Mouse (Mus musculus) activated CD4-positive, CD25-positive, alpha-beta regulatory T cell, adult 4 months (primary cell): ENCODE data around the gene Akap2. TPM values are rescaled to one million over a fixed set of nuclear protein-coding genes. Genes with fewer than 3 reads are reported as not detected.

Experiments used
- ATAC-seq: one replicate; pipeline ENCODE4 v1.8.0; 2017
- polyA plus RNA-seq, 2 experiments: library from polyadenylated mRNA; unstranded; fragments of 100-300 nt; shearing (Covaris generic); gene quantifications; one replicate each; pipeline ENCODE4 v1.2.1; 2017

The Akap2 gene
- polyA plus RNA-seq, 2 experiments from 2014 or later = 3.5 to 5.0 TPM

DNA sequence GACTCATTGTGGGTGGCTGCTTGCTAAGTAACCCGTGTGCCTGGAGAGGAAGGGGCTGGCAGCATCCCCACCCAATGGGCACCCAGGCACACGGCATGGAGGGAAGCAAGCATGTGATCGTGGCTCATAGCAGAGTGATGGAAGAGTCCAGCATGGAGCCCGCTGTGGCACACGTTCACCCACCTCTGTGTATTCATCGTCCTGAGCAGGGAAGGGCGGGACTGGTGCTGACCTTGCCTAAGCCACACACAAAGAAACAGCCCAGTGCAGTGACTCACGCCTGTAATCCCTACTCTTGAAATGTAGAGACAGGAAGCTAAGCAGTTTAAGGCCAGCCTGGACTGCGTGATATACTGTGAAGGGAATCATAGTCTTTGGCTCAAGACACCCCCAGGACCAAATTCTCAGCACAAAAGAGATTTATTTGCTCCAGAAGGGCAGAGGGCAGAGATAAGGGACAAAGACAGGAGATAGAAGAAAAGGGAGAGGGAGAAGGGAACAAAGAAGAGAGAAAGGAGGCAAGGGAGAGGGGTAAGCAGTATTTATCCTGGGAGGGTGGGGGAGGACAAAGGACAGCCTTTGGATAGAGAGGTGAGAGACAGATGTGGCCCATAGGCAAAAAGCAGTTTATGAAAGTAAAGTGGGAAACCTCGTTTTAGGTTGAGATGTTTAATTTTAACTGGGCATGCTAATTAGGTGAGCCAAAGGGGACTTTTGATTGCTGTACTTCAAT is 81.0 kb downstream of the Akap2 start:
- no peak for ATAC-seq

DNA sequence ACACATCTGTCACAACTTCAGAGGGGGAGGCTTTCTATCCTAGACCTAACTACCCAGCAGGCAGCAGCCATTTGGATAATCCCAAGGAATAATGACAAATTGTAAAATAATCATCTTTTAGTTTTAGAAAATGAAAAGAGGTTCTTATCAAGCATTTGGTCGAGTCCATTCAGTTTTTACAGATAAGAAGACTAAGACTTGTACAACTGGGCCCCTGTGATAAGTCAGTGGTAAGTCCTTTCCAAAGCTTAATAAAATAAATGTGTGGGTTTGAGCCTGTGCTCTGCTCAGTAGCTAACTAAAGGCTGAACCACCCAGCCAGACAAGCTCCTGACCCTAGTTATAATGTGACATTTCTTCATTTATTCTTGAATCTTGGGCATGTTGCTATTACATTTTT is 81.8 kb downstream of the Akap2 start:
- ATAC-seq = no peak

DNA sequence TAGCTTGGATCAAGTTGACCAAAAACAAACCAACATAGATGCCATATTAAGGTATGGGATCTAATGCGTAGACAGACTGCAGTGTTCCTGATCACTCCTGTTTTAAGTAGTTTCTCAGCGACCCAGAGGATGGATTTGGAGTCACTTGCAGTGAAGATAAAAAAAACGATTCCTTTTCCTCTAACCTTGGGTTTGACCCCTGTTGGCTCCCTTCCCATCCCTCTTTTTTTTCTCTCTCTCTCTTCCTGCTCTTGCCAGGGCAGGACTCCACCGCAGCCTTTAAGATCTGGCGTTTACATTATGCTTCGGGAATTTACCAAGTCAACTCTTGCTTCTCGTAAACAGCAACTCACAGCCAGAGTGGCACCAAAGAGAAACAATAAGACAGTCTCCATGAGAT is 83.8 kb downstream of the Akap2 start:
- no peak for ATAC-seq

DNA sequence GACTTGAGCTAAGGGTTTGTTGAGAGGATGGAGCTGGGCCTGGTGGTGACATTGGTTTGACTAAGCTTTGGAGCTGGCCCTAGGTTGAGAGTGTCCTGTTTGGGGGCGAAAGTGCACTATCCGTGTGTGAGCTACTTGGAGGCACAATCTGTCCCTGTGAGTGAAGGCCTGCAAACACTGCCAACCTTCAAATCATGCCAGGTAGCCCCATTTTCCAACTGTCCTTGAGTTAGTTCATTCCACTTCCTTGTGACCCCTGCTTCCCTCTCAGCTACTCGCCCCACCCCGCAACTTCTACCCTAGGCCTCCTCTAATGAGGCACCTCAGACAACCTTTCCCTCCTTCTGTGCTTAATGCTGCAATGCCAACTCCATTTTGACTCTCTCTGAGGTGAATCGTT is 84.5 kb downstream of the Akap2 start:
- ATAC-seq = no peak

DNA sequence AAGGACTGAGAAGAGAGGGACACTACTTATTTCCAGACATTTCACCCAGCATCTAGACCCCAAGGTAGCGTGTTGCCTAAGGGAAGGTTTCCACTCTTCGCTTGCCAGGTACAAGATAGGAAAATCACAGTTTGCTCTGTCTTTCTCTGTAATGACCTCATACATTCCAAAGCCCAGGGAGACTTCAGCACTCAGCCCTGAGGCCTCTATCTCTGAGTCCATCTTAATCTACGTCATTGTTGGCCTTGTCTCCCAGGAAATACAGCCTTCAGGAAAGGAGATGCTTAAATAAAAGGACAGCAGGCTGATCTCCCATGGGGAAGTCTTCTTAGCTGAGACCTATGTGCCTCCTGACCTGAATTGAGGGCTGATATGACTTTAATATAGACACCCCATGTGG is 85.0 kb downstream of the Akap2 start:
- no peak for ATAC-seq

DNA sequence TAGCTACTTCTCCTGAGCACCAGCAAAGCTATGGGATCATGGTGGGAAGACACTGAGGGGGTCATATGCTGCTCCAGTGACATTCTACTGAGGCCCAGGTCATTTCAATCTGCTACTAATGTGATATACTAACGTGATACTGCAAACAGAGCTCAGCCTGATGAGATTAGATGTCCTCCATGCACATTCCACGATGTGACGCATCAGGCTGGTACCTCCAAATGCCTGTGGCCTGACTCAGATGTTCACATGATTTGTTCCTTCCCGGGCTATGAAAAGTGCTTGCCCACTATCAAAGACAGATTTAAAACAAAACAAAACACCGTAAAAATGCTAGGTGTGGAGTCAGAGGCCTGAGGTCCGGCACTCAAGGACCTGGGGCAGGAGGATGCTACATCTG is 87.4 kb downstream of the Akap2 start:
- ATAC-seq = no peak

DNA sequence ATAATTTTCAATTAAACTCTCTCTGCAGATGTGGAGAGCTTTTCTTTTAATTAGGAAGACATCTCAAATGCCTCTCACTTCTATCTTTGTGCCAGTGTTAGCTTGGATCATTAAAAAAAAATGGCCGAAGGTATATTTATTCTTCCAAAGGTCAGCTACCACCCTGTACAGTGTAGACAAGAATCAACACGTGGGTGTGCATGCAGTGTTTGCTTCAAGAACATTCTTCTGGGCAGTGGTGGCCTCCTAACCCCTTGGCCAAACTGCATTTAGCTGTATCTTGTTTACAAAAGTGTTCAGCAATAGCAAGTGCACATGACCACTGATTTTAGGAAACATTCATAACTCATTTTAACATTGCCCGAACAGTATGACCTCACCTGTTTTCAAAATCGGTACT is 92.0 kb downstream of the Akap2 start:
- ATAC-seq = no peak

DNA sequence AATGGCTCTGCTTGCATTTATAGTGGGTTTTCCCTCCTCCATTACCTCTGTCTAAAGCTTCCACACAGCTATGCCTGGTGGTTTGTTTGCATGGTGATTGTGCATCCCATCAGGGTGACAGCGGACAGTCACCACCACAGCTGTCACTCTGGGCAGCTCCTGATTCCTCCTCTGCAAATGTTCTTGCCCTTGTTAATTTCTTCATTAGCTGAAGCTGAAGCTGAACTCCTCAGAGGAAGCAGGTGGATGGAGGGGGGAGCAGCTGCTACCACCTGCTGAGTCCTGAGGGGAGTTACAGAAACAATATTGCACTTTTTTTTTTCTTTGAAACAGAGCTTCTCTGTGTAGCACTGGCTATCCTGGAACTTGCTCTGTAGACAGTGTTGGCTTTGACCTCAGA is 94.6 kb downstream of the Akap2 start:
- no peak for ATAC-seq

DNA sequence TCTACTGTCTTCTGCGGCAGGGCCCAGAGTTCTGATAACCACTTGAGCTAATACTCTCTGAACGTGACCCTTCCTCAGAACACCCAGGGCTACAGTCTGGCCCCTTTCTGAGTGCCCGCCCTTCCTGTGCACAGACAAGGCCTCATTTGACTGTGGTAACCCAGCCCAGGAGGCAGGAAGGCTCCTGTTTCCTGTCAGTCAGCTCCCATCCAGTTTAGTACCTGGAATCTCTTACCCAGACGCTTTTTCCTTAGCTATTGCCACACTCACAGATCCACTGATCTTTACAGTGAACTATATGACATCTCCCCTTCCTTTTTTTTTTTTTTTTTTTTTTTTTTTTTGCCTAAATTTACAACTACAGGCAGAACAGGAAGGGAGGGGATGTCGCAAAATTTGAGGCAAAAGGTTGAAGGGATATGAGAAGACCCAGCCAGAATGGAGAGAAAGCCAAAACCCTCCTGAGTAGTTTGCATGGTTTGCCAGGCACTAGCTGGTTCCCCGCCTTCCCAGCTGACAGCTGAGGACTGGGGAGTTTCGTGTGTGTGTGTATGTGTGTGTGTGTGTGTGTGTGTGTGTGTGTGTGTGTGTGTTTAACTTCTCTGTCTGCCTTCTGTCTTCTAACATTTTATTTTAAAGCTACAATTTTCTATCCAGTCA is 95.6 kb downstream of the Akap2 start:
- ATAC-seq = peak; percentile 6

DNA sequence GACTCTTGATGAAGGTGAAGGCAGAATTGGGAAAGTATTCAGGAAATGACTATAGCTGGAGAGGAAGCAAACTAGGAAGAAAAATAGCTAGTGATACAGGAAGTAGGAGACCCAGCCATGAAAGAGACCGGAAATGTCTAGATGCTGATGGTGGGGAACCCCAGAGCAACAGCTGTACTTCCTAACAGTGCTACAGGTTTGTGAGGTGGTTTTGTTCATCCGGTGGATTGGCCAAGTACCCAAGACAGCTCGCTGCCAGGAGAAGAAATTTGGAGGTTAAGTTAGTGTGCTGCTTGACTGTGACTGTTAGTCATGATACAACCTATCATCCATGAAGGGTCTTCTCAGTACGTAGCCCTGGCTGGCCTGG is 96.1 kb downstream of the Akap2 start:
- peak; percentile 98 for ATAC-seq

DNA sequence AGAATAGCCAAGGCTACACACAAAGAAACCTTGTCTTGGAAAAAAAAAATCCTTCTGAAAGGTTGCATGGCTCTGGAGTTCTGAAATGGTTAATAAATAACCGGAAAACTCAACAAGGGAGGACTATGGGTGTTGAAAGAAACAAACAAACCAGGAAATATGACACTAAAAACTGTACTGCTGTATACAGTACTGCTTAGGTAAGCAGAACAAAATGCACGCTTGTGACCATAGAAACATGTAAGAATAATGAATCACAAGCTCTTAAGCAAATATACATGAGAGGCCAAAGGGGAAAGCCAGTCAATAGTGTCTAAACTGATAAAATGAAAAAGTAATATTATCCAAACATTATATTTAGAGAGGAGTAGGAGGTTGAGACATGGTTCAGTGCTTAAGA is 97.9 kb downstream of the Akap2 start:
- ATAC-seq = no peak

DNA sequence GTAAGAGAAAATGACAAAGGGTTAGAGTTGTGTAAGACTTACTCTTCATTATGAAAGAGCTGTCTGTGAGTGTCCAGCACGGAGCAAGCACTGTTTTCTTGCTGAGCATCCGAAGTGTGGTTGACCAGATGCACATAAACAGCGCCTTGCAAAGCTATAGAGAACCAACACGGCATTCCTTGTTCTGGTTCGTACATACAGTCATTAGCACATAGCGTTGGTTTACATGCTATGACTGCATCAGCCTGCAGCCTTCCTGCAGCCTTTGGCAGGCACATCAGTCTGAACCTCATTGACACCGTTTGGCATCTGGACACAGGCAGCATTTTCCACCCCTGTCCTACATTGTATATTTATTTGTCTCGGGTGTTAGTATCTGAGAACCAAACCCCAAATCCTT is 98.7 kb downstream of the Akap2 start:
- no peak for ATAC-seq

DNA sequence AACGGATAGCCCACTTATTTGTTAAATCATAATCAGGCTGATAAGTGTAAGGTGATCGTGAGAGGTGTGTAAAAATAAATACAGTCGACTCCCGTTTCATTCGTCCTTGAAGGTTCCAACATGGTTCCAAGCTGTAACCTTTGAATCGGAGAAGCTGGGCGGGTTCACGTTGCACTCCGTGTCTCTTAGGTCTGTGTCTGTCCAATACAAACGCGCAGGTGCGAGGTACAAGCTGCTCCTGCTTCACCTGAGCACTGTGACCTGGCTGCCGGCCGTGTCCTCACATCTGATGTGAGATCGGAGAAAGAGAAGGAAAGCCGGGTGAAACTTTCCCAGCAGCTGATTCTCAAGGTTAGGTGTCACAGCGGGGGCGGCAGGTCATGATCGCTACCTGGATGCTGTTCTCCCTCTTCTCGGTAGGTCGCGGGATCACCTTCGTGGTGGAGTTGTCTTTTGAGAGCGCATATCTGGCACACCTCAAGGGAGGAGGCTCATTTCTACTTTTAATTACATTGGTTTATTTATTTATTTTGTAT is 103.5 kb downstream of the Akap2 start:
- ATAC-seq = no peak

DNA sequence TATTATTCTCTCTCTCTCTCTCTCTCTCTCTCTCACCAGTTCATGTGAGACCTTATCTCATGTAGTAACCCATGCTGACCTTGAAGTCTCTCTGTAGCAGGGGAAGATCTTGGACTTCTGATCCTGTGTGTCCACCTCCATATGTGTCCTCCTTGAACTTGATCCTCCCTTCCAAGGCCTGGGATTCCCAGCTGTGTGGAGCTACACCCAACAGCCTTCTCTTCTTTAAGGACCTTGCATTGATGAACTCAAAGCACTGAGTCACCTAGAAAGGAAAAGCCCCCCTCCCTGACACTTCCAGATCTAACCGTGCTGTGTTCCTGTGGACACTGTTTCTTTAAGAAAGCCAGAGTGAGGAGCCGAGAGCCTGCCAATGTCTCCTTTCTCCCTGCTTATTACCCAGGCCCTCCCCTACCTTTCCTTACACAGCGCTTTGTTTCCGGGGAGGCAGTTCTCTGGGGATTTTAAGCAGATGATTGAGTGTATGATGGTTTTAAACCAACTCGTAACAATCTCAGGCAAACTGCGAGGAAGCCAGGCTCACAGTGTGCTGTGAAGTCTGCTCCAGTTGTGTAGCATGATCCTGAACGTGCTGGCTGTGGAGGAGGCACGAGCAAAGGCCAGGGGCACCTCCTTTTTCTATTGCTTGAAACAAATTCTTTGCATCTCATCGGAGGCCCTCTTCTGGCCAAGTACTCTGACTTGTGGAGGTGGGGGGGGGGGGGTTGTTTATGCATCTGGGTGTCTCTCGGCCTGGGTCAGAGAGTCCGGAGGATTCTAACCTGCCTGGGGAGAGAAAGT is 104.3 kb downstream of the Akap2 start:
- no peak for ATAC-seq

DNA sequence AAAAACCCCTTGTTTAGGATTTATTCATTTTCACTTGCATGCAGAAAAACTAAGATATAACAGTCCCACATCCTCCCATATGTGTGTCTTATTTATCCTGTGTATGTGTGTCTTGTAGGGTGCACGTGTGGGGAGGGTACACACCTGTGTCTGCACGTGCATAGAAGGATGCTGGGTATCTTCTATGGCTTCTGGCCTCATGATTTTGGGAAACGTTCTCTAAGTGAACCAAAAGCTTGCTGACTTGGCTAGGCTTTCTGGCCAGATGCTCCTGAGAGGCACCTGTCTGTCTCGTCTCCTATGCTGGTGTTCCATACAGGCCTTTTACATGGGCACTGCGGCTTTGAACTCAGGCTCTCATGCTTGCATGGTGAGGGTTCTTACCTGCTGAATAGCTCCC is 105.2 kb downstream of the Akap2 start:
- no peak for ATAC-seq

DNA sequence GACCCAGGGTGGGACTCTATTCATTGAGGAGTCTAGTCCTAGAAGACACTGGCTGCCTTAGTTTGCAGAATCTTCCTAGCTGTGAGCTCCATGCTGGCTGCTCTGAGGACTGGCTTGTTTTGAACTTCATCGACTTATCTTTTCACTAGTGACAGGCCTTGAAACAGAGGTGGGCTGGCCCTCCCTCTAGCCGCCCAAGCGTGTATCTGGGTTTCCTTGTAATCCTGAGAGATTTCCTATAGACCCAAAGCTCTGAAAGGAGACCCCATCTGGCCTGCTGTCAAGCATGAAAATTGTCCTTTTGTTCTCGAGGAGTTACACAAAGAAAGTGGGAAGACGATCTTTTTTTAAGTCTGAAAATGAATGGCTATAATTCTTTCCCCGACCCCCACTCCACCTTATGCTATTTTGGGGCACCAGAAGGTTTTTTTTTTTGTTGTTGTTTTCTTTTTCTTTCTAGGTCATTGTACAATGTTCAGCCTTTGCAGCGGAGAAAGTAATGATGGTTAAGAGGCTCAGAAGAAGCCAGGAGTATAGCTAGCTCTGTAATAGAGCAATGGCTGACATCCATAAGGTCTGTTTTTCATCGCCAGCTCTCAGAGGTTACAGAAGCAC is 107.3 kb downstream of the Akap2 start:
- no peak for ATAC-seq

DNA sequence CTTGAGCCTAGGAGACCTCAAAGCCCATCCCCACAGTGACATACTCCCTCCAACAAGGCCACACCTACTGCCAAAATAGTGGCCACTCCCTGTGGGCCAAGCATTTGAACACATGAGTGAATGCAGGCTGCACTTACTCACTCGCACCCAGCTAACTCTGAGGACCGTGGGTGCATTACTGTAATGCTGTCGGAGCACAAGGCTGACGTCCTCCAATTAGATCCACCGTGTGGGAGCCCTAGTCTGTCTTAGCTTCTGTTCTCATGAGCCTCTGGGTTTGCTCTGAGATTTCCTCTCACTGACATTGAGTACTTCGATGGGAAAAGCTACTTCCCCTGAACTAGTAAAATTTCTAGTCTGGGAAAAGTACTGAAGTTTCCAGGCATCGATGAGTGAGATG is 108.8 kb downstream of the Akap2 start:
- ATAC-seq = no peak

DNA sequence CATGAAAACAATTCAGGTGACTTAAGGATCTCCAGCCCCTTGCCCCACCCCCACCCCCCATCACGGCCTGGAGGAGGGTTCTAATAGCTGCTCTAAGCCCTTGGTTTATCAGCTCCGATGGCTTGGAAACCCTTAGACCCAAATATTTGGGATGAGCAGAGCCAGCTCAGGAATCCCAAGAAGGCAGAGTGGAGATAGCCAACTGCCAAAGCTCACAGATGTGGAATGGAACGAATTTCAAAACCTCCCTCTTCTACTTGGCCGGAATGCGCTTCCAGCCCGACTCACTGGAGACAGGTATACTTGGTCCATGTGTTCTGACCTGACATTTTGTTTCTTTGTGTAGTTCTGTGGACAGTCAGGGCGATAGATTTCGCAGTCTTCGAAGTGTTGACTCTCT is 111.7 kb downstream of the Akap2 start:
- ATAC-seq = no peak

DNA sequence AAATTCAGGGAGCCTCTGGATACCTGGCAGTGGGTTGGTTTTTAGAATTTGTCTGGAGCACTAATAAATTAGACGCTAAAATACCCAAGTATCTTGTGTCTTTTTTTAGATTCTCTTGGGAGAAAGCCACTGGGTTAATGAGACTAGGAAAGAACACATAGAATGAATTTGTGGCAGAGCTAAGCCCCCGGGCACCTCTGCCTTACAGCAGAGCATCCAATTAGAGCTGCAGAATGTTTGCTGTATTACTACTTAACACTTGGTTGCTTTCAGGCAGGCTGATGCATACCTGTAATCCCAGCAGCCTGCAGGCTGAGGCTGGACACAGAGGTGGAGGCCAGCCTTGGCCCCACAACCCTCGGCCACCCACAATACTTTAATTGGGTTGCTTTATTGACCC is 112.3 kb downstream of the Akap2 start:
- no peak for ATAC-seq

DNA sequence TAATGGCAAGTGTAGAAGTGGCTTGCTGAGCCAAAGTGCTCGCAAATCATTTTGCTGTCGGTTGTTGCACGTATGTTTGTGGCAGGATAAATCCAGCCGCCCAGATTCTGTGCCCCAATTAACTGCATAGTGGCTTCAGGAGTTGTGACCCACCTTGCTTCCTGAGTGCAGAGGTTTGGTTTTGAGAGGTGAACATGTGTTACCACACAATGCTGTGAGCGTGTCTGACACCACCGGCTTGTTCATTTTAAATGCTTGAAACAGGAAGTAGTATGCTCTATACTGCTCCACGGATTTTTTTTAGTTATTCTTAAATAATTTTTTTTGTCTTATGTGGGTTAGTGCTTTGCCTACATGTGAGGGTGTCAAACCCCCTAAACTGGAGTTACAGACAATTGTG is 114.9 kb downstream of the Akap2 start:
- ATAC-seq = peak; percentile 52

DNA sequence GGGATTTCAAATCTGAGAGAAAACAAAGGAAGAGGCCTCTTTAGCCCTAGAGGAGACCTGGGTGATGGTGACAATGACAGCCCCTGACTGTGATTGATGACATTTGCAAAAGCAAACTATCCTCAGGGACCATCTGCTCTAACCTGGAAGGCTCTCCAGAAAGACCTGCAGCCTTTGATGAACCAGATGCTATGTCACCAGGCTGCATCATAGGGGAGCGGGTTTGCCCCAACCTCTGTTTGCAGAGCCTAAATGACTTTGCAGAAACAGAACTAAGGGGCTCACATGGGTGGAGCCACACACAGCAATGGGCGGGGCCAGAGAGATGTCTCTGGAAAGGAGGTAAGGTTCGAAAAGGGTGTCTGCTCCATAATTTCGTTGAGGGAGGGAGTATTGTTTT is 115.6 kb downstream of the Akap2 start:
- no peak for ATAC-seq

DNA sequence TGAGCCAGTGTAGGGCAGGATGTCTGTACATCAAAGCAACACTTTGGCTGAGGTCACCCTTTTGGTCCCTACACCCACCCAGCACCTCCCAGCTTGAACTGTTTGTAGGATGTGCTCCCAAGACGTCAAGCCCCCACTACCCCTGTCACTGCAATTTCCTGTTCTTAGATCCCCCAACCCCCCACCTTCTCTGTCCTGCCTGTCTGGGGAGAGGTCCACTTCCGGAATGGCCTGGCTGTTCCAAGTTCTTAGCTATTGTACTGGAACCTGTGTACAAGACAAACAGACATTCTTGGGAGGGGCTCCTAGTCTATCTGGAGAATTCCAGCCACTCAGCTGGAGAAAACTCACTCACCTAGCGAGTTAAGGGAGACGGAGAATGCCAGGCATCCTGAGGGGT is 116.7 kb downstream of the Akap2 start:
- no peak for ATAC-seq

DNA sequence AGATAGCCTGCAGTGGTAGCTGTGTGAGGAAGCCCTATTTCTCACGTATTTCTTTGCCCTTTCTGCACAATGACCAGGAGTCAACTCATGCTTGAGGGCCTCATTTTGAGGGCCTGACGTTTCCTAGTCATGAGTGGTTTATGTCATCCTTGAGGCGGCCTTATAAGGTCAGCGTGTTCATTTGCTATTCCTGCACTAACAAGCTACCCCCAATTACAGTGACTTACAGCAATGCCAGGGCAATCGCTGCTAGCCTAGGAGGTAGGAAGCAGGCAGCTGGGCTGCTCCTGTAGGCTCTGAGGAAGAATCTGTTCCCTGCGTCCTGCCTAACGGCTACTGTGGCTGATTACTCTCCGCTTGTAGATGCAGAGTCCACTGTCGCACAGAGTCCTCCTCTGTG is 119.6 kb downstream of the Akap2 start:
- no peak for ATAC-seq
